Mouse (Mus musculus) heart, postnatal 0 days (tissue): Measurements from ENCODE around the gene Pop4.

Experiments used
- CTCF ChIP-seq: IDR thresholded peaks from 2 replicates; pipeline ENCODE4 v1.5.1; 2016; ENCODE audit warnings: antibody characterized with exemption, control low read depth, low read depth
- EP300 ChIP-seq: IDR thresholded peaks from 2 replicates; pipeline ENCODE4 v1.6.1; 2016; ENCODE audit warnings: antibody characterized with exemption, low read depth

- TF ChIP-seq CTCF (no peak), EP300 (no peak)
These were observed 42.9 kb downstream of the Pop4 start for GRCm38 (mm10) chr7:38228329-38228728.
